Mouse (Mus musculus) frontal cortex, adult 2 months (tissue): ENCODE results near the gene Slirp. TPM values are rescaled to one million over a fixed set of nuclear protein-coding genes. Genes with fewer than 3 reads are reported as not detected.

Experiments used
- DNase-seq, 2 experiments: peaks; one replicate each; pipeline ENCODE4 v3.0.0; 2022; ENCODE audit warnings: low spot score in 1 of 2; ENCODE audit errors: extremely low spot score in 1 of 2
- polyA plus RNA-seq: library from polyadenylated mRNA; depleted of rRNA; stranded (reverse); fragments of >200 nt; gene quantifications from 2 replicates; pipeline ENCODE4 v1.2.3, GENCODE M21; 2012; rRNA removed

Slirp gene
- 66.7 and 70.4 TPM in 2 replicates for polyA plus RNA-seq

DNA sequence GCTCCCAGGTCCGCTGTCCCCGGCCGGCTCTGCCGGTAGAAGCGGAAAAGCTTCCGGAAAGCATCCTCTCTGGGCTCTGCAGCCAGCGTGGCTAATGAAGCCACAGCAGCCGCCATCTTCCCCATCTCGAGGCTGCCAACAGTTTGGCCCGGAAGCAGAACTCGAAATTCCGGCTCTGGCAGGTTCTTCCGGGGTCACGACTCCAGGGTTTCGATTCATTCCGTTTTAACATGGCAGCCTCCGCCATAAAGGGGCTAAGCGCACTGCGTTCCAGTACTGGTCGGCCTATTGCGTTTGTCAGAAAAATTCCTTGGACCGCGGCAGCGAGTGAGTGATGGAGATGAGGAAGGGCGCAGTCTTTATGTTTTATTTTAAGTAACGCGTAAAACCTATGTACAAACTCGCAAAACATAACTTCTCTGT is at the start of gene Slirp, which contains the start of gene Alkbh1:
Gene Slirp (plus strand): TSS at position 197 of the 423 bp plus-strand sequence.
Gene Alkbh1 (minus strand): TSS at position 318 of the 423 bp plus-strand sequence.
- DNase-seq: peak; percentile 88 to 95

DNA sequence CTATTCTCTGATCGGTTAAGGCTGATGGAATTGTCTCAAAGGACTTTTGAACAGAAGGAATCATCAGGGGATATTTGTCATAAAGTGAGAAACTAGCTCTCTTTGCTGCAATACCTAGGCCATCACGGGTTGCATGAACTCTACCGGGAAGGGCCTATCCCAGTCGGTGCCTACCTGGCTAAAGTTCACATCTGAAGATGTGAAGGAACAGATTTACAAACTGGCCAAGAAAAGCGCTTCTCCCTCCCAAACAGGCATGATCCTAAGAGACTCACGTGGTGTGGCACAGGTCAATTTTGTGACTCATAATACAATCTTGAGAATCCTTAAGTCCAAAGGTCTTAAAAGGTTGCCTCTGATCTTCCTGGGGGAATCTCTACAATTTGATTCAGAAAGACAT is 49.4 kb upstream of the Slirp start:
- DNase-seq: no peak

DNA sequence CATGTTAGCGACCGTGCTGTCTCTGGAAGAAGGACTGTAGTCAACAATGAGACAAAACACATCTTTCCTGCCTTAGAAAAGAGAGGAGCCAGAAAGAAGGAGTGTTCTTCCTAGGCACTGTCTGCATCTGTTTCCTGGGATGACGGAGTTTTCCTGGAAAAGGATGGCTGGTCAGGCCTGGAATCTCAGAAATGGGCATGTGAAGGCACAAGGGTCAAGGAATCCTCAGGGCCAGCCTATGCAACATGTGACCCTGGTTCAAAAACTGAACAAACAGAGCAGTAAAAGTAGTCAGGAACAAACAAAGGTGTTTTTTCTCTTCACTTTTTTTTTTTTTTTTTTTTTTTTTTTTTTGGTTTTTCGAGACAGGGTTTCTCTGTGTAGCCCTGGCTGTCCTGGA is 46.6 kb upstream of the Slirp start:
- DNase-seq: no peak

DNA sequence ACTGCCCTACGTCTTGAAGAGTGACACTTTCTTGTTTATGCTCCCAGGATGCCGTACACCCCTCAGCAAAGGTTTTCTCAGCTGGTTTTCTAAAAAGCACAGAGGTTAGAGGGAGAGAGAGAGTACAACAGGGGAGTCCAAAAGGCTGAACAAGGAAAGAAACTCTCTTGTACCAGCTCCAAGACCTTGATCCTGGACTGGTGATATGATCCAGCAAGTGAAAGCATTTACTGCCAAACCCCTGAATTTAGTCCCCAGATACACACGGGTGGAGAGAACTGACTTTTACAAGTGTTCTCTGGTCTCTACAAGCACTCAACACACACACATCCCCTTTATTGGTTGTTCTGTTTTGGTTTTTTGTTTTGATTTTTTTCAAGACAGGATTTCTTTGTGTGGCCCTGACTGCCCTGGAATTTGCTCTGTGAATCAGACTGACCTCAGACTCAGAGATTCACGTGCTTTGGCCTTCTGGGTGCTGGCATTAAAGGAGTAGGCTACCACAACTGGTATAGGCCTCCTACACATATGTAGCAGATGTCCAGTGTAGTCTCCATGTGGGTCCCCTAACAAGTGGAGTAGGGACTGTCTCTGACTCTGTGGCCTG is 45.8 kb upstream of the Slirp start:
- no peak for DNase-seq

DNA sequence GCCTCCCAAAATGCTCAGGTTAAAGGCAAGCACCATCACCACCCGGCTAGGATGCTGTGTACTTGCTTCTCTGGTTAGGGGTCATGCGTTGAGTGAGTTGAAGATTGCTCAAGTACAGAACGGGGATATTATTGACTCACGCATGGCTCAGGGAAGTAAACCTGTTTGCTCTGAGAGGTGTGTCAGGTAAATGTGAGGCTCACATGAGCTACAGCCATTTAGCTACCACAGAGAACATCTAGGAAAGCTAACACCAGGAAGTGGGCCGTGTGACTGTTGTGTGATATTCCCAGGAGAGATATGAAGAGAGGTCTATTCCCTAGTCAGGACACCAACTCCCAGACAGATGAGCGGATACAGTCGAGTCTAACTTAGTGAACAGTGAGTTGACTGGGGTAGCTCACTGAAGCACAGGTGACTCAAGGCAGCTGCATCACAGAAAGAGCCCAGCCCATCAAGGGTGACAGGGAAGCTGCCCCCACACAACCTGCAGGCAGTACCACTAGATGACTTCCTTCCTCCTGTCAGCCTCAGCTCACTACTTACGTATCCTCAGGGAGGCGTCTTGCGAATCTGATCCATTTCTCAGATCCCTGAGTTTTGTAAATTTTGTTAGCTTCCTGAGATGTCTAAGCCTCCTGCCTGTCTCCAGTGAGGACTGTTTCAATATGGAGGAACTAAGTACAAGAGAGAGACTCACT is 44.4 kb upstream of the Slirp start:
- DNase-seq: no peak

DNA sequence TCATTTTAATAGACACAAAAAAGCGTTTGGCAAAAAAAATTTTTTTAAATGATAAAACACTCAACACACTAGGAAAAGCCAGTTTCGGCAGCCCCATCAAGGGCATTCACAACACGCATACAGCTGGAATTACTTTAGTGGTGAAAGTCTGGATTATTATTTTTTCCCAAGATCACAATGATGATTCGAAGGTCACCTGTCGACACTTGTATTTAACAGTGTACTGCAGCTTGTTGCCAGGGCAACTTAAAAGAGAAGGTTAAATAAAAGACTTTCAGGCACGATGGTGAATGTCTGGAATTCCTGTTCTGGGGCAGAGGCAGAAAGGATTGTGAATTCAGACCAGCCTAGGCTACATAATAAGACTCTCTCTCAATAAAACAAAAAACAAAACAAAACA is 41.8 kb upstream of the Slirp start:
- DNase-seq: no peak

DNA sequence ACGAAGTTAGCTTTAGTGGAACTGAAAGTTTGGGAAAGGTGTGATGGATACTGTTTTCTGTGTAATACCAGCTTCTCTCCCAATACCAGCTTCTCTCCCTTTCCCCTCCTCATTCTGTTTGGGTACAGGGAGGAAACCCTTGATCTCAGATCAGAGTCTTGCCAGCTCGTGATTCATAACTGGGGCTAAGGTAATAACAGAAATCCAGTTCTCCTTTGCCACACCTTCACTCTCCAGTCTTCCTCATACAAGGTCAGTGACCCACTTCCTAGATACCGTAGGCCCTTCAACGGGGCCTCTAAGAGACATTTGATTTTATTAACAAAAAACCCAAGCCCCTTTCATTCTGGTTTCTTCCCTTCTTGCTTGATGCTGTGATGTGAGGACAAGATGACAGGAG is 38.5 kb upstream of the Slirp start:
- no peak for DNase-seq

DNA sequence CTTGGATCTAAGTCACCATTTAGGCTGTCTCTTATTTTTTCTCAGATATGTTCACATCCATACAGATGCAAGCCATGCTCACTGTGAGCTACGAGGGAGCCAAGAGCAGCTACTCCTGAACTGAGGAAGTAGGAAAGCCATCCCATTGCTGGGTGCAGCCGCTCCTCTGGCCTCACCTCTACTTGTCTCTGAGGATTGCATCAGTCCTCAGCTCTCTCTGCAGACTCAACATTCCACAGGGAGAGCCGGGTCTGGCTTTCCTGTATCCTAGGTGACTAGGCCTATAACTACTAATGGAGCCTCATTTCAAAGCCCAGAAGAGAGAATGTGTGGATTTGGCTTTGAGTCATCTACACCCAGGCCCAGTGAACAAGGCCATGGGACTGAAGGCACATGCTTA is 38.0 kb upstream of the Slirp start:
- no peak for DNase-seq

DNA sequence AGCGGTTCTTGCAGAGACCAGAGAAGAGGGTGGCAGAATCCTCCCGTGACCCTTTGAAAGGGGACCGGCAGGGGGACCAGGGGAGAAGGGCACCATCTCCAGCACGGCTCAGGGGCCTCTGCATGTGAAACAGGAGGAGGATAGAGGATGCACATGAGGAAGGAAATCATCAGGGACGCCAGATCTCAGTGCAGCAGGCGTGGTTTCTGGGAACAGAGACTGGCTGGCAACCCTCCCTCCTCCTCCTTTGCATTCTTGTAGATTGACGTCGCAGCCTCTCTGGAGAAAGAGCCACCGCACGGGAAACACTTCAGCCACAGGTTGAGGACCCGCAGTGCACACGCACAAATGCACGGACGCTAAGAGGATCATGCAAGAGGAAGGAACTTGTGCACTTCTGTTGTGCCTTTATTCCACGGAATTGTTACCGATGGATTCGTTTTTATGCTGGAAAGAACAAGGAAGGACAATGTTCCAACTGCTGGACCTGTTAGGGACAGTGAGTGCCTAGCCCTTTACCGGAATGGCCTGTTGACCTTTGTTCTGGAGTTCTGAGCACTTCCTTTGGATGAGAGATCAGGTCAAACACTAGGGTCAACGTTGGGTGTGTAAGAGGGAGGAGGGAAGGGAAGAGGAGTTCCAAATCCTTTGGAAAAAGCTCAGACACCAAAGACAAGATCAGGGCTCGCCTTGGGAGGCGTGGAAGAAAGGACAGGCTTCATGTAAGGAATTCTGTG is 35.7 kb upstream of the Slirp start:
- no peak for DNase-seq

DNA sequence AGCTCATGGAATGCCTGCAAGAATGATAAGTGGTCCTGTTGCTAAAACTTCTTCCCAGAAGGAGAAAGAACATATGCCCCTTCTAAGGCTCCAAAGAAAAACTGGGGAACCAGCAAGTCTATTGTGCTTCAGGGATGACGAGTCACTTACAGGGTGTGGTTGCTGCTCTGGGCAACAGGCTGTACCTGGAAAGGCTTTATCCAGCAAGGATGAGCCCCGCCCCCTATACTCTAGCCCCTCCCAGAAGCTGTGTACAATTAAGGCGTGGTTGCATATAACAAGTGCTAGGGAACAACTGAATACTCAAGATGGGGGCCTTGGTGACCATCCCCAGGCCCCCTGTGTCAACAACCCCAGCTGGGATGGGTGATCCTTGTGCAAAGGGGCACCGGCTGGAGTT is 34.6 kb upstream of the Slirp start:
- DNase-seq: no peak

DNA sequence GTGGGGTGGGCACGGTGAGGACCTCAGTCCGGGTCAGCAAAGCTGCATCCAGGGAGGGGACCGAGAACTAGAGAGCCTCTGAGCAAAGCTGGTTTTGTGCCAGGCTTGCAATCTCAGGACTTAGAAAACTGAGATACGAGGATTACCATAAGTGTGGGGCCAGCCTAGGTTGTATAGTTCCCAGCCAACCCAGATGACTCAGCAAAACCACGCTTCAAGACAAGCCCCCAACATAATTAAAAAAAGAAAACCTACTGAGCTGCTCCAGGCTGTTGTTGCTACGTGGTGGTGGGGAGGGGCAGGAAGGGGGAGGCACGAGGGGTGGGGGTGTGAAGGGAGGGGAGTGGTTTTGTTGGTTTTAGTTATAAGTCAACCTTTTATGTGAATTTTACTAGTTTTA is 32.7 kb upstream of the Slirp start:
- DNase-seq: no peak

DNA sequence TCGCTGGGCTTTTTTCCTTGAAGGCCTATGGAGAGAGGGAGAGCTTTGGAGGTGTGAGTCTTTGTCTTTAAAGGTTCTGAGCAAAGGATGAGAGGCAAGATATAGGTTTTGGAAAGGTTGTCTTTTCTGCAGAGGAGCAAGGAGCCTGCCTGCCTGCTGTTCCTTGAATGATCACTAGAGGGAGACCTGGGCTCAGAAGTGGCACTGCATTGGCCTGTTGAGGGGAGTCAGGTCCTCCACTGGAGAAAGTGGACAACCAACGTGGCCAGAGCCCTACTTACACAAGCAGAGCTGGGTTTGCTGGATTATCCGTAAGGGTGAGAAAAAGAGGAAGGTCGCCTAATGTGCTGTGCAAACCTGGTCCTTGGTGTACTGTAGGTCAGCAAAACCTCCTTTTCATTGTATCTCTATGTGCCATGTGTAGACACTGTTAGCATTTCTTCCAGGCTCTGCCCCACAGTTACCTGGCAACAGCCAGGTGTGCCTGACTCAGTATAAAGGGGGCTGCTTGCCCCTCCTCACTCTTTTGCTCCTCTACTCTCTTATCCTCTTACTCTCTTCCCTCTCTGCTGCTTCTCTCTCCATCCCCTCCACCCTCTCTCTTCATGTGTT is 30.4 kb upstream of the Slirp start:
- peak in 1 of 2 experiments; percentile 84 for DNase-seq

DNA sequence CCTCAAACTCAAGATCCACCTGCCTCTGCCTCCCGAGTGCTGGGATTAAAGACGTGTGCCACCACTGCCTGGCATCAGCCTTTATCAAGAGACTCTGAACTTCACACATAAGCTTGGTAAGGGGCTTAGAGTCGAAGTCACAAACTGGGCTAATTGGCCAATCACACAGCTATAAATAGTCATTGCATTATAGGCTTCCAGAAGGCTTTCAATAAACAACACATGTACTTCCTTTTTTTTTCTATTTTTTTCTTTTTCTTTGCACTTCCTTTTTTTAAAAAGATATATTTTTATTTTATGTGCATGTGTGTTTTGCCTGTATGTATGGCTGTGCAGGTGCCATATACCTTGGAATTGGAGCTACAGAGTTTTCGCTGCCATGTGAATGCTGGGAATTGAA is 28.3 kb upstream of the Slirp start:
- DNase-seq: no peak

DNA sequence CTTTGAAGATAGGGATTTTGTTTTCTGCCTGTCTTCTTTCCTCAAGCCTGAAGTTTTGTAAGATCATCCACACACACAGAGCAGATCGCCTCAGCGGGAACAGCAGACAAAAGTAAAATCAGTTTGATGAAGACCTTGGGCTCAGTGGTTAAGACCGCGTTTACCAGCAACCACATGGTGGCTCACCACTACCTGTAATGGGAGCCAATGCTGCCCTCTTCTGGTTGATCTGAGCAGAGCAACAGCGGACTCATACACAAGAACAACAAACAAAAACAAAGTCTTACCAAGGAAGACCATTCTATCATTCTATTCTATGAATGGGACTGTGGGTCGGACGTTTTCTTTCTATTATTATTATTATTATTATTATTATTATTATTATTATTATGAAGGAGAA is 27.0 kb upstream of the Slirp start:
- peak in 1 of 2 experiments; percentile 66 for DNase-seq

DNA sequence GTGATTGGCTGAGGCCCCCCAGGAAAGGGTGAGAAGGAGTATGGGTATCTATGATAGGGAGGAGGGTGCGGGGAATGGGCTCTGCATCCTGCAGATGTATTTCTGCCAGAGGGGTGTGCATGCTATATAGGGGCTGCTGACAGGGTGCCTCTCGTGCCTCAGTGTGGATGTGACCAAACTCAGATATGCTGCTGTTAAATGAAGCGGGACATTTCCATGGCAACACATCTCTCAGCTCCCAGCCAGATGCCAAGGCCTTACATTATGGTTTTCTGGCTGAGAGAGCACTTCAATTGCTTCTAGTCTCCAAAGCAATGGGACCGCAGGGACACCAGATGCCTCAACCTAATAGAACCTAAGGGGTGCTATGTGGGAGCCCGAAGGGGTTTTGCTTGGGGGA is 24.8 kb upstream of the Slirp start:
- DNase-seq: peak in 1 of 2 experiments; percentile 25

DNA sequence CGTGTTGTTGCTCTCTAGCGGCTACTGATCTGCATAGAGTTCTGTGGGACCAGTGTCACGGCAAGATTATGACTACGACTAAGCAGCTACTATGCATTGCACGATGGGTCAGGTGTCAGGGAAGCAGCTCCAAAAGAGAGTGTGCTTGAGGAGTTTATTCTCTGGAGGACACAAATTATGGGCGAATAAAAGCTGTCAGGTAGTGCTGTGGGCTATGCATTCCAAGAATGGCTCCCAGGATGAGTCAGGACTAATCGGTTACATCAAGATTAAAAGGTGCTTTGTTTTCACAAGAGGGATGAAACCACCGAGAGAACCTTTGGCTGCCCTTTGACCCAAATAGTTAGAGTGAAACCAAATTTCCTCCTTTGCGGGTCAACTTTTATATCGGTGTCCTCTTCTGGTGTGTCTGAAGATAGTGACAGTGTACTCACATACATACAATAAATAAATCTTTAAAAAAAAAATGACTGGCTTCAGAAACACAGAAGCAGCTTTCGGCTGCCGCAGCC is 23.7 kb upstream of the Slirp start:
- DNase-seq: no peak

DNA sequence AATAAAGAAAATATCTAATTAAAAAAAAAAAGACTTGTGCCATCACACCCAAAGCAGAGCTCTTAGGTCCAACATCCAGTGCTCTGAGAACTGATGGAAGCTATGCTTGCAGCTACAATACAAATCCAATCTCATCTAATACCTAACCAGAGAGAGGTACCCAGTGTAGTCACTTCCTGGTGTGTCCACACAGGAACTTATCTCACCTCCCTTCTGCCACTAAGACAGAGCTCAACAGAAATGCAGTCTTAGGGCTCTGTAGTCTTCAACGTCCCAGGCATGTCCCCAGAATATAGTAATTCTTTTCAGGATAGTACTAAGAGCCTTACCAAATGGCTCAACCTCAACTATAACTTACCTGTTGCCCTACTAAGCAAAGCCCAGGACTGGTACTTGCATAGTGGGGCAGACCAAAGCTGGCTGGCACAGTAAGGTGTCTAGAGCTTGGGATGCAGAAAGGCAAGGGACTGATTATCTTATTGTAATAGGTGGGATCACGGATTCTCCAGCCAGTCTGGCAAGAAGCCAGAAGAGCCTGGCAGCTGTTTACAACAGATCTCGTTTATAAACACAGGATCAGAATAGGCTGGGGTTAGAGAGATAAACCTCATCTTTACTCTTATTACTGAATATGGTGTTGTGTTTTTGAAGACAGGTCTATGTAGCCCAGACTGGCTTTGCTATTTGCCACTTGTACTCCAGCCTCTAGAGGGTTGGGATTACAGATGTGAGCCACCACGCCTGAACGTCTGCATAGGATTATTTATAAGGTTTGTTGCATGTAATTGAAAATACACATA is 21.8 kb upstream of the Slirp start:
- DNase-seq: no peak

DNA sequence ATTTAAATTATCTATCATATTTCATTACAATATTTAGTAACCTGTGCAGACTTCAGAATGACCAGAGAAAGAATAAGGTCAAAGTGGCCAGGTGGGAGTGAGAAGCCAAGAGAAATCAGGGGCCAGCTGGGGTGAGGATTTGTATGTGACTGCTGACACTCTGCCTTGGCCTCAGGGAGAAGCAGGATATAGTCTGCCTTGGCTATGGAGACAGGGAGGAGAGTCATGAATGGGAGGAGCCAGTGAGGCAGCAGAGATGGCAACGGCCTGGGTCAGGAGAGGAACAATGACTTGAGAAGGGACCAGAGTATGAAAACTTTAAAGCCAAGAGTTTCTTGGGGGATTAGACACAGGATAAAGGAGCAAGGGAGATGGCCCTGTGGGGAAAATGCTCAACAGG is 20.0 kb upstream of the Slirp start:
- no peak for DNase-seq

DNA sequence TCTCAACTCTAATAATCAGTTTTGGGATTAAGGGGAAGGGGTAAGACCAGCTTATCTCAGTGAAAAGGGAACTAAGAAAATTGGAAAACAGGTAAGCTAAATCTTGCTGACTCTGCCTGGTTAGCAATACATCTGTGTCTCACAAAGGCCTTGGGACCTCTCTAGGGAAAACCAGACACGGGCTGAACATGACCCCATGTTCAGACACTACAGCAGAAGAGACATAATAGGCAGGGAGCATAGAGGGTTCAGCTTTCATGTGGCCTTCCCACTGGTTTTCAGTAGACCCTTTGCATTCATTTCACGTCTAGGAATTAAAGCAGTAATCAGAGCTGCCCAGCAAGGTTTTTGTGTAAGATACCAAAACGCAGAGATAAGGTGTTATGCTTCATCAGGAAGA is 19.2 kb upstream of the Slirp start:
- no peak for DNase-seq

DNA sequence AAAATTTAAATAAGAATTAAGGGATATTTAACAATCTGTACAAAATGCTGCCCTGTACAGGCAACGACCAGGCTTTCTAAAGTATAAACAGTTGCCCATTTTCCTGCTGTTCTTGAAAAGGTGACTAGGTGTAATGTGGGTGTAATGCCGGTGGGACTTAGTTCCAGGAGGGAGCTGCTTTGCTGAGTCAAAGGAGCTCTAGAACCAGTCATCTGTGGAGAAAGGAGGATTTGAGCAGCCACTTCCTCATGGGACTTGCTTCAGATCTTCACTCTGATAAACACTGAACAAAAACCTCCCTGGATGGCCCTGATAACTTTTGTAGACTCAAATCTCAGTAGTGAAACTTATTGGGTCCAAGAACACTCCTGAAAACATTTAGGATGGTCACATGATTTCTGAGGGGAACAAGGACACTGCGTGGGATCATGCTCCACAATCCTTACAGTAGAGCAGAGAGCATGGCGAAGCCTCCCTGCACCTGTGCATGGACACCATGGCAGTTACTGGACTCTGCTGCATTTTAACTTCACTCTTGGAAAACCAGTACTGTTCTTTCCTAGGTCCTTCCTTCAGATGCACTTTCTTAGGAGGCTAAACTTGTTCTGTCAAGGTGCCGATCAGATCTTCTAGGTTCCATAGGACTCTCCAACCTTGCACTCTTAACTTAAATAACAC is 17.2 kb upstream of the Slirp start:
- DNase-seq: no peak
